Mouse (Mus musculus): ENCODE data around the gene Sgsm3. TPM values are rescaled to one million over a fixed set of nuclear protein-coding genes. Genes with fewer than 3 reads are reported as not detected.

Sgsm3 gene
- polyA plus RNA-seq, 1 experiment = 23.9 TPM

- no peaks in the 10 kb centered on the region for H3K27me3 ChIP-seq (ENCODE audit: control insufficient read depth, insufficient read depth, low read length)
- H3K27ac ChIP-seq (ENCODE audit: insufficient read depth, low read depth, low read length) = no peak overlapping the region
- no peaks in the 10 kb centered on the region for H3K4me1 ChIP-seq (ENCODE audit: control insufficient read depth, insufficient read depth, insufficient read length, low read length)
- no peak for TF ChIP-seq POLR2A (IDR thresholded peaks at IDR 0.05; ENCODE audit: low read depth, low read length)
- TF ChIP-seq CTCF (IDR thresholded peaks at IDR 0.05; ENCODE audit: extremely low read depth, insufficient read length, insufficient replicate concordance, low read depth, low read length) = no peak
- H3K36me3 ChIP-seq (ENCODE audit: control insufficient read depth, insufficient read depth, low read length) = no peaks in the 10 kb centered on the region
- no peak overlapping the region for H3K4me3 ChIP-seq (ENCODE audit: low read depth, low read length)
- WGBS = 80% methylated on average over 3 of the region's 3 CpGs
These were observed 1.9 kb upstream of the Sgsm3 start for GRCm38 (mm10) chr15:80975666-80976065.

GRCm38 (mm10) chr15:80979611-80980010, 2.0 kb downstream of the Sgsm3 start:
- 14% methylated on average over 4 of the region's 4 CpGs for WGBS
- H3K4me1 ChIP-seq (ENCODE audit: control insufficient read depth, insufficient read depth, insufficient read length, low read length) = peaks cover 6% of the 10 kb centered on the region; the same call in 1 of the 2 replicates
- no peaks in the 10 kb centered on the region for H3K36me3 ChIP-seq (ENCODE audit: control insufficient read depth, insufficient read depth, low read length)
- TF ChIP-seq CTCF (IDR thresholded peaks at IDR 0.05; ENCODE audit: extremely low read depth, insufficient read length, insufficient replicate concordance, low read depth, low read length) = no peak
- TF ChIP-seq POLR2A (IDR thresholded peaks at IDR 0.05; ENCODE audit: low read depth, low read length) = no peak
- H3K27ac ChIP-seq (ENCODE audit: insufficient read depth, low read depth, low read length) = no peak overlapping the region; the same call in 1 of the 2 replicates
- no peaks in the 10 kb centered on the region for H3K27me3 ChIP-seq (ENCODE audit: control insufficient read depth, insufficient read depth, low read length)
- no peak overlapping the region for H3K4me3 ChIP-seq (ENCODE audit: low read depth, low read length)

GRCm38 (mm10) chr15:80981176-80981575, 3.6 kb downstream of the Sgsm3 start:
- Histone ChIP-seq H3K27ac (ENCODE audit: insufficient read depth, low read depth, low read length) (no peak overlapping the region), H3K36me3 (ENCODE audit: control insufficient read depth, insufficient read depth, low read length) (no peaks in the 10 kb centered on the region), H3K27me3 (ENCODE audit: control insufficient read depth, insufficient read depth, low read length) (no peaks in the 10 kb centered on the region), H3K4me3 (ENCODE audit: low read depth, low read length) (no peak overlapping the region), H3K4me1 (ENCODE audit: control insufficient read depth, insufficient read depth, insufficient read length, low read length) (peaks cover 6% of the 10 kb centered on the region; the same call in 1 of the 2 replicates)
- TF ChIP-seq POLR2A (IDR thresholded peaks at IDR 0.05; ENCODE audit: low read depth, low read length) (no peak), CTCF (IDR thresholded peaks at IDR 0.05; ENCODE audit: extremely low read depth, insufficient read length, insufficient replicate concordance, low read depth, low read length) (no peak)
- 75% methylated on average over 4 of the region's 4 CpGs for WGBS

GRCm38 (mm10) chr15:80983264-80983663, 5.7 kb downstream of the Sgsm3 start:
- Histone ChIP-seq H3K27me3 (ENCODE audit: control insufficient read depth, insufficient read depth, low read length) (no peaks in the 10 kb centered on the region), H3K4me3 (ENCODE audit: low read depth, low read length) (no peak overlapping the region), H3K36me3 (ENCODE audit: control insufficient read depth, insufficient read depth, low read length) (no peaks in the 10 kb centered on the region), H3K27ac (ENCODE audit: insufficient read depth, low read depth, low read length) (peak overlapping the region; percentile 67), H3K4me1 (ENCODE audit: control insufficient read depth, insufficient read depth, insufficient read length, low read length) (peaks cover 6% of the 10 kb centered on the region; the same call in 1 of the 2 replicates)
- 32% methylated on average over 2 of the region's 2 CpGs for WGBS
- no peak for TF ChIP-seq POLR2A (IDR thresholded peaks at IDR 0.05; ENCODE audit: low read depth, low read length)
- no peak for TF ChIP-seq CTCF (IDR thresholded peaks at IDR 0.05; ENCODE audit: extremely low read depth, insufficient read length, insufficient replicate concordance, low read depth, low read length)

GRCm38 (mm10) chr15:80988331-80988730, 10.8 kb downstream of the Sgsm3 start:
- Histone ChIP-seq H3K4me1 (ENCODE audit: control insufficient read depth, insufficient read depth, insufficient read length, low read length) (peaks cover 1% of the 10 kb centered on the region; the same call in 1 of the 2 replicates), H3K27ac (ENCODE audit: insufficient read depth, low read depth, low read length) (no peak overlapping the region), H3K4me3 (ENCODE audit: low read depth, low read length) (no peak overlapping the region), H3K36me3 (ENCODE audit: control insufficient read depth, insufficient read depth, low read length) (no peaks in the 10 kb centered on the region), H3K27me3 (ENCODE audit: control insufficient read depth, insufficient read depth, low read length) (no peaks in the 10 kb centered on the region)
- WGBS = 26% methylated on average over 1 of the region's 1 CpGs
- TF ChIP-seq CTCF (IDR thresholded peaks at IDR 0.05; ENCODE audit: extremely low read depth, insufficient read length, insufficient replicate concordance, low read depth, low read length) (no peak), POLR2A (IDR thresholded peaks at IDR 0.05; ENCODE audit: low read depth, low read length) (no peak)

GRCm38 (mm10) chr15:80989712-80990111, 12.1 kb downstream of the Sgsm3 start:
- 14% methylated on average over 3 of the region's 3 CpGs for WGBS
- TF ChIP-seq CTCF (IDR thresholded peaks at IDR 0.05; ENCODE audit: extremely low read depth, insufficient read length, insufficient replicate concordance, low read depth, low read length) = no peak
- no peak for TF ChIP-seq POLR2A (IDR thresholded peaks at IDR 0.05; ENCODE audit: low read depth, low read length)
- Histone ChIP-seq H3K36me3 (ENCODE audit: control insufficient read depth, insufficient read depth, low read length) (no peaks in the 10 kb centered on the region), H3K27me3 (ENCODE audit: control insufficient read depth, insufficient read depth, low read length) (no peaks in the 10 kb centered on the region), H3K4me3 (ENCODE audit: low read depth, low read length) (no peak overlapping the region), H3K27ac (ENCODE audit: insufficient read depth, low read depth, low read length) (peak overlapping the region; percentile 69), H3K4me1 (ENCODE audit: control insufficient read depth, insufficient read depth, insufficient read length, low read length) (no peaks in the 10 kb centered on the region)

GRCm38 (mm10) chr15:80994959-80995358, 17.4 kb downstream of the Sgsm3 start:
- no peaks in the 10 kb centered on the region for H3K27me3 ChIP-seq (ENCODE audit: control insufficient read depth, insufficient read depth, low read length)
- H3K4me3 ChIP-seq (ENCODE audit: low read depth, low read length) = no peak overlapping the region
- no peaks in the 10 kb centered on the region for H3K4me1 ChIP-seq (ENCODE audit: control insufficient read depth, insufficient read depth, insufficient read length, low read length)
- TF ChIP-seq POLR2A (IDR thresholded peaks at IDR 0.05; ENCODE audit: low read depth, low read length) = no peak
- TF ChIP-seq CTCF (IDR thresholded peaks at IDR 0.05; ENCODE audit: extremely low read depth, insufficient read length, insufficient replicate concordance, low read depth, low read length) = no peak
- 92% methylated on average over 5 of the region's 5 CpGs for WGBS
- no peak overlapping the region for H3K27ac ChIP-seq (ENCODE audit: insufficient read depth, low read depth, low read length)
- no peaks in the 10 kb centered on the region for H3K36me3 ChIP-seq (ENCODE audit: control insufficient read depth, insufficient read depth, low read length)

Measured in small intestine, adult 2 months (tissue).